Mouse (Mus musculus): ENCODE data around the gene Ube2cbp. TPM values are rescaled to one million over a fixed set of nuclear protein-coding genes. Genes with fewer than 3 reads are reported as not detected.
A peak's percentile ranks its signal among the peaks of the same experiment; 100 is the strongest.

The Ube2cbp gene
- polyA plus RNA-seq, 1 experiment from 2014 or later: 5.9 TPM

GRCm38 (mm10) chr9:86296683-86297638 is 167.8 kb downstream of the Ube2cbp start:
- Histone ChIP-seq H3K9ac (ENCODE audit: low read depth, low read length) (no peak overlapping the region), H3K27ac (ENCODE audit: low read depth, low read length) (no peak overlapping the region), H3K9me3 (ENCODE audit: control insufficient read depth, low read length) (no peaks in the 10 kb centered on the region), H3K4me3 (ENCODE audit: low read depth, low read length) (no peak overlapping the region), H3K4me2 (no peak overlapping the region), H3K36me3 (ENCODE audit: control insufficient read depth, insufficient read depth, low read length) (no peaks in the 10 kb centered on the region), H3K4me1 (replicated peaks; ENCODE audit: control insufficient read depth, insufficient read depth, low read length) (no peaks in the 10 kb centered on the region), H3K27me3 (replicated peaks; ENCODE audit: control insufficient read depth, insufficient read depth, low read length) (no peaks in the 10 kb centered on the region)
- no peak for DNase-seq (ENCODE audit: low spot score)
- WGBS: 79% methylated on average over 8 of the region's 8 CpGs
- no peak for ATAC-seq (replicated peaks; ENCODE audit: low FRiP score)

GRCm38 (mm10) chr9:86287570-86287954 is 177.2 kb downstream of the Ube2cbp start:
- no peak overlapping the region for H3K4me2 ChIP-seq
- DNase-seq (ENCODE audit: low spot score) (no peak), ATAC-seq (replicated peaks; ENCODE audit: low FRiP score) (no peak)
- no peaks in the 10 kb centered on the region for H3K9me3 ChIP-seq (ENCODE audit: control insufficient read depth, low read length)
- H3K27ac ChIP-seq (ENCODE audit: low read depth, low read length): no peak overlapping the region
- H3K4me1 ChIP-seq (replicated peaks; ENCODE audit: control insufficient read depth, insufficient read depth, low read length): no peaks in the 10 kb centered on the region; the same call in 1 of the 2 replicates
- no peaks in the 10 kb centered on the region for H3K27me3 ChIP-seq (replicated peaks; ENCODE audit: control insufficient read depth, insufficient read depth, low read length)
- H3K36me3 ChIP-seq (ENCODE audit: control insufficient read depth, insufficient read depth, low read length): no peaks in the 10 kb centered on the region
- 72% methylated on average over 3 of the region's 3 CpGs for WGBS
- H3K4me3 ChIP-seq (ENCODE audit: low read depth, low read length): no peak overlapping the region
- no peak overlapping the region for H3K9ac ChIP-seq (ENCODE audit: low read depth, low read length)

- Histone ChIP-seq H3K27me3 (replicated peaks; ENCODE audit: control insufficient read depth, insufficient read depth, low read length) (no peaks in the 10 kb centered on the region), H3K4me1 (replicated peaks; ENCODE audit: control insufficient read depth, insufficient read depth, low read length) (peaks cover under 1% of the 10 kb centered on the region; the same call in 1 of the 2 replicates), H3K9me3 (ENCODE audit: control insufficient read depth, low read length) (no peaks in the 10 kb centered on the region), H3K36me3 (ENCODE audit: control insufficient read depth, insufficient read depth, low read length) (no peaks in the 10 kb centered on the region), H3K9ac (ENCODE audit: low read depth, low read length) (no peak overlapping the region), H3K27ac (ENCODE audit: low read depth, low read length) (no peak overlapping the region), H3K4me2 (no peak overlapping the region), H3K4me3 (ENCODE audit: low read depth, low read length) (no peak overlapping the region)
- 93% methylated on average over 2 of the region's 2 CpGs for WGBS
- no peak for ATAC-seq (replicated peaks; ENCODE audit: low FRiP score)
- no peak for DNase-seq (ENCODE audit: low spot score)
Measured at GRCm38 (mm10) chr9:86286830-86287569, 177.8 kb downstream of the Ube2cbp start.

GRCm38 (mm10) chr9:86282555-86282954 is 182.2 kb downstream of the Ube2cbp start:
- Histone ChIP-seq H3K27me3 (replicated peaks; ENCODE audit: control insufficient read depth, insufficient read depth, low read length) (no peaks in the 10 kb centered on the region), H3K9ac (ENCODE audit: low read depth, low read length) (no peak overlapping the region), H3K4me3 (ENCODE audit: low read depth, low read length) (no peak overlapping the region), H3K27ac (ENCODE audit: low read depth, low read length) (no peak overlapping the region), H3K36me3 (ENCODE audit: control insufficient read depth, insufficient read depth, low read length) (no peaks in the 10 kb centered on the region), H3K4me2 (no peak overlapping the region), H3K4me1 (replicated peaks; ENCODE audit: control insufficient read depth, insufficient read depth, low read length) (peaks cover 3% of the 10 kb centered on the region), H3K9me3 (ENCODE audit: control insufficient read depth, low read length) (no peaks in the 10 kb centered on the region)
- DNase-seq (ENCODE audit: low spot score) (no peak), ATAC-seq (replicated peaks; ENCODE audit: low FRiP score) (peak; percentile 66; the same call in 1 of the 2 replicates)
- 33% methylated on average over 5 of the region's 5 CpGs for WGBS

- Histone ChIP-seq H3K27ac (ENCODE audit: low read depth, low read length) (no peak overlapping the region; the same call in 1 of the 2 replicates), H3K36me3 (ENCODE audit: control insufficient read depth, insufficient read depth, low read length) (no peaks in the 10 kb centered on the region), H3K9ac (ENCODE audit: low read depth, low read length) (no peak overlapping the region), H3K4me1 (replicated peaks; ENCODE audit: control insufficient read depth, insufficient read depth, low read length) (peaks cover 3% of the 10 kb centered on the region), H3K4me3 (ENCODE audit: low read depth, low read length) (no peak overlapping the region), H3K27me3 (replicated peaks; ENCODE audit: control insufficient read depth, insufficient read depth, low read length) (no peaks in the 10 kb centered on the region), H3K4me2 (no peak overlapping the region), H3K9me3 (ENCODE audit: control insufficient read depth, low read length) (no peaks in the 10 kb centered on the region)
- WGBS: 67% methylated on average over 4 of the region's 4 CpGs
- no peak for ATAC-seq (replicated peaks; ENCODE audit: low FRiP score)
- no peak for DNase-seq (ENCODE audit: low spot score)
Measured at GRCm38 (mm10) chr9:86281147-86281467, 183.6 kb downstream of the Ube2cbp start.

- Histone ChIP-seq H3K27me3 (replicated peaks; ENCODE audit: control insufficient read depth, insufficient read depth, low read length) (no peaks in the 10 kb centered on the region), H3K9me3 (ENCODE audit: control insufficient read depth, low read length) (no peaks in the 10 kb centered on the region), H3K4me3 (ENCODE audit: low read depth, low read length) (no peak overlapping the region), H3K4me1 (replicated peaks; ENCODE audit: control insufficient read depth, insufficient read depth, low read length) (peaks cover 3% of the 10 kb centered on the region), H3K27ac (ENCODE audit: low read depth, low read length) (no peak overlapping the region; the same call in 1 of the 2 replicates), H3K36me3 (ENCODE audit: control insufficient read depth, insufficient read depth, low read length) (no peaks in the 10 kb centered on the region), H3K9ac (ENCODE audit: low read depth, low read length) (no peak overlapping the region), H3K4me2 (no peak overlapping the region)
- no peak for ATAC-seq (replicated peaks; ENCODE audit: low FRiP score)
- DNase-seq (ENCODE audit: low spot score): no peak
- WGBS: 72% methylated on average over 10 of the region's 10 CpGs
Measured at GRCm38 (mm10) chr9:86280461-86281146, 184.1 kb downstream of the Ube2cbp start.

GRCm38 (mm10) chr9:86269541-86269940 is 195.2 kb downstream of the Ube2cbp start:
- H3K4me1 ChIP-seq (replicated peaks; ENCODE audit: control insufficient read depth, insufficient read depth, low read length): no peaks in the 10 kb centered on the region
- DNase-seq (ENCODE audit: low spot score) (no peak), ATAC-seq (replicated peaks; ENCODE audit: low FRiP score) (no peak)
- H3K27me3 ChIP-seq (replicated peaks; ENCODE audit: control insufficient read depth, insufficient read depth, low read length): no peaks in the 10 kb centered on the region
- H3K4me3 ChIP-seq (ENCODE audit: low read depth, low read length): no peak overlapping the region
- no peak overlapping the region for H3K4me2 ChIP-seq
- H3K9ac ChIP-seq (ENCODE audit: low read depth, low read length): no peak overlapping the region
- no peak overlapping the region for H3K27ac ChIP-seq (ENCODE audit: low read depth, low read length)
- H3K36me3 ChIP-seq (ENCODE audit: control insufficient read depth, insufficient read depth, low read length): no peaks in the 10 kb centered on the region
- H3K9me3 ChIP-seq (ENCODE audit: control insufficient read depth, low read length): no peaks in the 10 kb centered on the region
- 78% methylated on average over 5 of the region's 5 CpGs for WGBS

GRCm38 (mm10) chr9:86266658-86267057 is 198.1 kb downstream of the Ube2cbp start:
- Histone ChIP-seq H3K27ac (ENCODE audit: low read depth, low read length) (no peak overlapping the region), H3K4me2 (no peak overlapping the region), H3K9me3 (ENCODE audit: control insufficient read depth, low read length) (no peaks in the 10 kb centered on the region), H3K4me1 (replicated peaks; ENCODE audit: control insufficient read depth, insufficient read depth, low read length) (no peaks in the 10 kb centered on the region), H3K27me3 (replicated peaks; ENCODE audit: control insufficient read depth, insufficient read depth, low read length) (no peaks in the 10 kb centered on the region), H3K9ac (ENCODE audit: low read depth, low read length) (no peak overlapping the region), H3K4me3 (ENCODE audit: low read depth, low read length) (no peak overlapping the region), H3K36me3 (ENCODE audit: control insufficient read depth, insufficient read depth, low read length) (no peaks in the 10 kb centered on the region)
- DNase-seq (ENCODE audit: low spot score) (no peak), ATAC-seq (replicated peaks; ENCODE audit: low FRiP score) (no peak)
- WGBS: 44% methylated on average over 2 of the region's 2 CpGs

Data from liver, embryonic 11.5 days (tissue).